Mouse (Mus musculus) lung, adult 2 months (tissue): ENCODE results near the gene Bsg.

Experiments
- CTCF ChIP-seq: fragments of 200-500 bp; IDR thresholded peaks from 2 replicates; pipeline ENCODE4 v1.5.1; 2011; ENCODE audit warnings: mild to moderate bottlenecking, low read length, control low read depth; ENCODE audit not compliant: insufficient read depth
- POLR2A ChIP-seq: fragments of 200-500 bp; IDR thresholded peaks from 2 replicates; pipeline ENCODE4 v1.6.1; 2011; ENCODE audit warnings: low read depth, mild to moderate bottlenecking, control low read depth, low read length, borderline replicate concordance; ENCODE audit errors: extremely low read depth

- TF ChIP-seq POLR2A (no peak), CTCF (no peak)
Observed at GRCm38 (mm10) chr10:79701443-79702129, 2.7 kb upstream of the Bsg start.
